In genomic region chr19:6920741-6921636, GRCm38 (mm10) we compare ENCODE assay signal across 8 mouse cellular contexts. TPM values are rescaled to one million over a fixed set of nuclear protein-coding genes. Genes with fewer than 3 reads are reported as not detected.
A peak's percentile ranks its signal among the peaks of the same experiment; 100 is the strongest.
DNase-seq lines count a peak whose midpoint lies in the region.

No protein-coding gene starts in this region.

- peak; percentile 58 to 68 for DNase-seq in spleen, adult 18-20 months
- no peak for DNase-seq in spleen, adult 12 weeks (ENCODE audit: low spot score)
- peak; percentile 57 to 67 for DNase-seq in cerebellum, adult 18-20 months
- DNase-seq in gastrocnemius, postnatal 25 days = peak; percentile 64
- DNase-seq in kidney, adult 9 months = peak; percentile 76
- peak; percentile 66 for DNase-seq in lung, postnatal 10 days
- peak; percentile 68 to 76 for DNase-seq in spleen, postnatal 36 days (ENCODE audit: low spot score in 2 of 2)
- DNase-seq in frontal cortex, adult 2 months (ENCODE audit: extremely low spot score in 1 of 2, low spot score in 1 of 2) = no peak

RNA-seq across cellular contexts. Expression of gene Esrra, which starts 0.6 kb away (rescaled TPM):
- 10 to 100 TPM; 86.8 to 89.5 TPM for total RNA-seq in gastrocnemius, postnatal 25 days (2021)
- 67.7 and 70.5 TPM in 2 replicates for polyA plus RNA-seq in frontal cortex, adult 2 months (2012; rRNA removed)

RNA-seq across cellular contexts. Expression of gene Catsperz, which starts 4.2 kb away (rescaled TPM):
- not detected for total RNA-seq in gastrocnemius, postnatal 25 days (2021)
- 11.9 and 16.0 TPM in 2 replicates for polyA plus RNA-seq in frontal cortex, adult 2 months (2012; rRNA removed)

RNA-seq across cellular contexts. Expression of gene Prdx5, which starts 11.1 kb away (rescaled TPM):
- 100 to 1,000 TPM; 212 to 215 TPM for total RNA-seq in gastrocnemius, postnatal 25 days (2021)
- polyA plus RNA-seq in frontal cortex, adult 2 months (2012; rRNA removed) = 322 and 340 TPM in 2 replicates

RNA-seq across cellular contexts. Expression of gene Trmt112, which starts 11.5 kb away (rescaled TPM):
- total RNA-seq in gastrocnemius, postnatal 25 days (2021) = 10 to 100 TPM; 28.8 to 32.2 TPM
- 89.9 and 99.5 TPM in 2 replicates for polyA plus RNA-seq in frontal cortex, adult 2 months (2012; rRNA removed)

RNA-seq across cellular contexts. Expression of gene Kcnk4, which starts 13.3 kb away (rescaled TPM):
- total RNA-seq in gastrocnemius, postnatal 25 days (2021) = not detected
- 22.3 and 30.5 TPM in 2 replicates for polyA plus RNA-seq in frontal cortex, adult 2 months (2012; rRNA removed)

Comparison
In these comparisons a context has a peak if more than half of its experiments do, and no peak if none do; other contexts are left out.
1. DNase-seq: peak in spleen, adult 18-20 months (2 of 2), cerebellum, adult 18-20 months (2 of 2), gastrocnemius, postnatal 25 days (single experiment), kidney, adult 9 months (single experiment), lung, postnatal 10 days (single experiment) and spleen, postnatal 36 days (2 of 2); none in spleen, adult 12 weeks (single experiment) and frontal cortex, adult 2 months (0 of 2).